Mouse (Mus musculus): ENCODE data around the gene Fbxo6. TPM values are rescaled to one million over a fixed set of nuclear protein-coding genes. Genes with fewer than 3 reads are reported as not detected.
"Not testable (repeated sequence)": the region's sequence is repeated elsewhere in the genome, so short reads cannot be mapped to it uniquely, and the experiment has no call there.

Fbxo6 gene
- 10 to 100 TPM; 28.3 to 30.6 TPM for total RNA-seq (2021)
- long read RNA-seq, experiment 1, transcript Fbxo6-202 (6 exons, 1,163 nt): minor isoform, 5 of 60 reads
- long read RNA-seq, experiment 1, transcript Fbxo6-206 (6 exons, 811 nt): major isoform, 25 of 60 reads
- long read RNA-seq, experiment 1, transcript Fbxo6-201 (6 exons, 1,346 nt): minor isoform, 24 of 60 reads
- long read RNA-seq, experiment 1, partial matches to known transcripts: 1 of 60 reads
- long read RNA-seq, experiment 1, other reads (novel, unspliced or antisense): 0 of 60 reads
- long read RNA-seq, experiment 2, transcript Fbxo6-201 (6 exons, 1,346 nt): minor isoform, 12 of 41 reads
- long read RNA-seq, experiment 2, transcript Fbxo6-206 (6 exons, 811 nt): major isoform, 17 of 41 reads
- long read RNA-seq, experiment 2, partial matches to known transcripts: 0 of 41 reads
- long read RNA-seq, experiment 2, other reads (novel, unspliced or antisense): 3 of 41 reads

DNA sequence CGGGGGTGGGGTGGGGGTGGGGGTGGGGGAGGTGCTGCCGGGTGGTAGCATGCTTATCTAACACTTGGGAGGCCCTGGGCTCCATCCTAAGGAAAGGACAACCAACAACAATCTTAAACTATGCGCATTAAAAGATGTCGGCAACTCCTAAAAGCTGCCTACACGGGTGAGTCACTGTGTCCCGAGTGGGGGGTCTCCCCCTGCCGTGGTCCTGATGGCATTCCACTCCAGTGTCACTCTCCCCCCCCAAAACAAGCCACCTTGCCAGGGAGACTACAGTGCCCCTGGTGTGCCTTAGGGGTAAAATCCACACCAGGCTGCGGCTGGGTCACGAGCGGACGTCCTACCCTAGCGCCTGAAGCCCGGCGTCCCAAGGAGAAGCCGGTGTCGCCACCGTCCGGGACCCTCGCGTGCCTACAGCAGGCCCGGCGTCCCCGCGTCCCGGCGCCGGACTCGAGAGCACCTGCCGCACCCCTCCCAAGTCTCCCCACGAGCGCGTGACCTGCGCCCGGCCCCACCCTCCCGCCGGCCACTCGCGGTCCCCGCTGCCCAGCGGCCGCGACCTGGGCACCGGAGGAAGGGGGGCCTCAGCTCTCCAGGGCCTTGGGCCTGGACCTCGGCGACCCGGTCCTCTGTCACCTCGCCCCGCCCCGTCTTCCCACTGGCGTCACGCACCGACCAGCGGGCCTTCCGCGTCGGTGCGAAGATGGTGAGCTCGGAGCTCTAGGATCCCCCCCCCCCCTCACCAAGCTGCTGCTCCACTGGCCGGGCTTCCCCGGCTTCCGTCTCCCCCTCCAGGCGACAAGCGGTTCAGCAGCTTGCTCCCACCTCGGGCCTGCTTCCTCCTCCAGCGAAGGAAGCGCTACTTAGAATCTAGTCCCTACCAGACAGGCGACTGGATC lies at the start of gene Fbxo6:
Fbxo6 (minus strand) TSS at position 874 of the 902 bp plus-strand sequence.
- intact Hi-C loops (cut with DNase I): loop anchor here (2.0 kb wide), 2 partner anchors 13 to 37 kb away; no protein-coding TSS in a partner anchor

GRCm38 (mm10) chr4:148198721-148199120 lies 46.8 kb upstream of the Fbxo6 start:
- intact Hi-C loops (cut with DNase I): no loop called here
- DNase-seq: no peak

More for the DNA sequence above, at the start of gene Fbxo6:
- peak; percentile 91 for DNase-seq

DNA sequence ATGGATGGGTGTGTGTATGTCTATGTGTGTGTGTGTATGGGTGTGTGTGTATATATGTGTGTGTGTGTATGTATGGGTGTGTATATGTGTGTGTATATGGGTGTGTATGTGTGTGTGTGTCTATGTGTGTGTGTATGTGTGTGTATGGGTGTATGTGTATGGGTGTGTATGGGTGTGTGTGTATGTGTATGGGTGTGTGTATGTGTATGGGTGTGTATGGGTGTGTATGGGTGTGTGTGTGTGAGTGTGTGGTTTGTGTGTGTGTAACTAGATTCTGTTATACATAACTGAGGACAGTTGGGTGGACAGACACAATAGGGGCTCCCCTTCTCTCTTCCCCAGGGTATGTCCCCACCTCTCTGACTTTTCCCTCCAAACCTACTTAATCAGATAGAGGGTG lies 42.5 kb upstream of the Fbxo6 start:
- DNase-seq: no peak
- intact Hi-C loops (cut with DNase I): no loop called here

DNA sequence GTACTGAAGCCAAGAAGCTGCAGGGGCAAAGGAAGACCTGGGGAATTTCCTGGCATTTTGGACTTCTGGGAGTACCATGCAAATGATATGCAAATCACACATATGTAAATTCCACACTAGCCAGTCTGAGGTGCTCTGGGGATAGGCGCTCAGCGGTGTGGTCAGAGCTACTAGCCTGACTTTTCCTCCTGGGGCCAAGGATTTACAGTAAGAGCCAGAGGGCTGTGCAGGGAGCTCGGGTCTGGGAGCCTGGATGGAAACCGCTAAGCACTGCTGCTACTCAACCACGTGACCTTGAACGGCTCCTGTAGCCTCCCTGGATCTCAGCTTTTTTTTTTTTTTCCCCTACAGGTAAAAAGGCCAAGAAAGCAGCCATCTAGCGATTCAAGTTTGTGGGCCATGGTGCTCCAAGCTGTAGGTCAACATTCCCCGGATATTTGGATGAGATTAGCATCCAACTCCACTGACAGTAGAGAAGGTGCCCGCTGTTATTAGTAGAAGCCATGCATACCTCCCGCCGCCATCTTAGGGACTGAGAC lies 40.8 kb upstream of the Fbxo6 start:
- intact Hi-C loops (cut with DNase I): no loop called here
- DNase-seq: no peak

DNA sequence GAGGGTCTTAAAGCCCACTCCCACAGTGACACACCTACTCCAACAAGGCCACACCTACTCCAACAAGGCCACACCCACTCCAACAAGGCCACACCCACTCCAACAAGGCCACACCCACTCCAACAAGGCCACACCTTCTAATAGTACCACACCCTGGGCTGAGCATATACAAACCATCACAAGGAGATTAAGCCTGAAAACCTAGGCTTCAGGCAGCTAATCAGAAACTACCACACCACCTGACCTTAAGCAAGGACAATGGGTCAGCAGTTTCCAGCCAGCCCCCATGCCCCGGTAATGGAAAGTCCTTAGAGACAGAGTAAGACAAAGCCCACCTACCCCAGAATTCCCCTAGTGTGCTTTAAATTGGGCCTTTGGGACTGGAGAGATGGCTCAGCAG lies 36.8 kb upstream of the Fbxo6 start:
- DNase-seq; intact Hi-C loops (cut with DNase I): not testable (repeated sequence)

DNA sequence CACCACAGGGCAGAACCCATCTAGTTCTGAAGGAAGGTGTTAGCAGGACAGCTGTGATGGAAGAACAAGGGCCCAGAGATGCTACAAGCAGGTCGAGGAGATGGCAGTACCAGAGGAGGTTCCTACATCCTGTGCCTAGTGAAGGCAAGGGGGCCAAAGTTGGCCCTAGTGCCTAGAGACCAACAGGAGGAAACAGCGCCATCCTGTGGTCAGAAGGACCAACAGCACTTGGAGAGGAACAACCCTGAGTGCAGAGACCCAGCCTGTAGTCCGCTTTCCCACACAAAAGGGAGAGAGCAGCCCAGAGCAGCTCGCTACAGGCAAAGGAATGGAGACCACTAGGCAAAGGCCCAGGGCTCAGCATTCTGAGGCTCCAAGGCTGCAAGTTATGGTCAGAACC lies 33.9 kb upstream of the Fbxo6 start:
- no peak for DNase-seq
- intact Hi-C loops (cut with DNase I): no loop called here

DNA sequence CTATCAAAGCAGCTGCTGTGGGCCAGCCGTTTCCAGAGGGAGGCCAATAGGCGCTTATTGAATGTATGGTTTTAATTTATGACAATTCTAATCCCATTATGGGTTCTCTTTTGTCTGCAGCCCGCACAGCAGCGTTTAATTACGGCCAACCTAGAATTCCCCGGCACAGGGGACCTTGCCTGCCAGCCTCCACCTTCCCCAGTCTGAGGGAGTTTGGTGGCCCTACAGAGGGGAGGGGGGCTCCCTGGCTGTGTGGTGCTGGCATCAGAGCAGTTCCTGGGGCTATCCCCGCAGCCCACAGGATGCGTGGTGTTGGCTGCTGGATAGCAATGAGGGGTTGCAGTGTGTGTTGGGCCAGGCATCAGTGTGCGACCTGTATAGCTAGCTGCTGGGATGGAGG lies 32.6 kb upstream of the Fbxo6 start:
- intact Hi-C loops (cut with DNase I): no loop called here
- DNase-seq: no peak

- no peak for DNase-seq
- intact Hi-C loops (cut with DNase I): no loop called here
These were observed 30.4 kb upstream of the Fbxo6 start for GRCm38 (mm10) chr4:148182363-148182762.

- no peak for DNase-seq
- intact Hi-C loops (cut with DNase I): no loop called here
These were observed 29.5 kb upstream of the Fbxo6 start for GRCm38 (mm10) chr4:148181483-148181882.

DNA sequence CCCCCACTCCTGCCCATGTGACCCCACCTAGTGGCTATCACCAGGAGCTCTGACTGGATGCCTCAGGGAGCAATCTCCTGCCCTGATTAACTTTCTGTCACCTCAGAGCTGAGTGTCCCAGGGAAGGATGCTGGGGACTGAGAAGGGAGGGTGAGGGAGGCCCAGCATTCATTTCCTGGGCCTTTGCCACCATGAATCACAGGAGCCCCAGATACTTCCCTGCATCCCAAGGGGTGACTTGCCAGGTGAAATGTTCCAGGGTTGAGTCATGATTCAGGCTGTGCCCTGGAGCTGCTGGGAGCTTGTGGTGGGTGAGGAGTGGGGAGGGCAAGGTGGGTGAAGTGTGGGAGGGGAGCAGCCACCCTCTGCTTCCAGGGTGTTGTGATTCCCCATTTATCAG lies 25.8 kb upstream of the Fbxo6 start:
- intact Hi-C loops (cut with DNase I): no loop called here

GRCm38 (mm10) chr4:148176603-148177002 lies 24.7 kb upstream of the Fbxo6 start:
- intact Hi-C loops (cut with DNase I); DNase-seq: not testable (repeated sequence)

More for the DNA sequence above, 25.8 kb upstream of the Fbxo6 start:
- no peak for DNase-seq

GRCm38 (mm10) chr4:148174495-148174862 lies 22.5 kb upstream of the Fbxo6 start:
- intact Hi-C loops (cut with DNase I): no loop called here
- no peak for DNase-seq

- intact Hi-C loops (cut with DNase I): no loop called here
- DNase-seq: no peak
These were observed 22.0 kb upstream of the Fbxo6 start for GRCm38 (mm10) chr4:148173811-148174494.

GRCm38 (mm10) chr4:148171261-148171660 lies 19.3 kb upstream of the Fbxo6 start:
- intact Hi-C loops (cut with DNase I): no loop called here
- no peak for DNase-seq

GRCm38 (mm10) chr4:148170842-148171241 lies 18.9 kb upstream of the Fbxo6 start:
- DNase-seq: peak; percentile 52 to 71
- intact Hi-C loops (cut with DNase I): loop anchor here (1.0 kb wide), 1 partner anchor 258 kb away; no protein-coding TSS in a partner anchor

- intact Hi-C loops (cut with DNase I): loop anchor here (5.0 kb wide), 1 partner anchor 438 kb away; no protein-coding TSS in a partner anchor
- DNase-seq: no peak
These were observed 17.6 kb upstream of the Fbxo6 start for GRCm38 (mm10) chr4:148169586-148169985.

- peak; percentile 67 to 75 for DNase-seq
These were observed 16.3 kb upstream of the Fbxo6 start for GRCm38 (mm10) chr4:148168287-148168686.

DNA sequence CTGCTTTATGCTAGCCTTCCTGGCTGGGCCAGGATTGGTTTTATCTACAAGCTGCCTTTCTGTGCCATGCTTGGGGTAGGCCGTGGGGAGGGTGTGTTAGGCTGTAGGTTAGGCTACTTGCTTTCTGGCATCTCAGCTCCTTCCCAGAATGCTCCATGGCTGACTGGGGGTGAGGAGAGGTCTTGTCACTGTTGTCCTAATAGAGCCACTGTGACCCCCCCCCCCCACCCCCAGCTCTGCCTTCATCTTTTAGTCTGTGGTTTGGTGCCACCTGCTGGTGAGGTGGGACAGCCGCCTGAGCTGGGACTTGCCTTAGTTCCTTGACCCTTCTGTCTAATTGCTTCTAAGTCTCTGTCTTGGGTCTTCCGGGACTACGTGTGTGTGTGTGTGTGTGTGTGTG lies 15.0 kb upstream of the Fbxo6 start:
- peak; percentile 72 to 82 for DNase-seq
- intact Hi-C loops (cut with DNase I): loop anchor here (1.0 to 5.0 kb wide), 2 partner anchors 53 to 440 kb away; no protein-coding TSS in a partner anchor

More at GRCm38 (mm10) chr4:148168287-148168686, 16.3 kb upstream of the Fbxo6 start:
- intact Hi-C loops (cut with DNase I): loop anchor here (5.0 kb wide), 1 partner anchor 439 kb away; no protein-coding TSS in a partner anchor

GRCm38 (mm10) chr4:148166431-148166830 lies 14.5 kb upstream of the Fbxo6 start:
- DNase-seq: no peak
- intact Hi-C loops (cut with DNase I): loop anchor here (5.0 kb wide), 1 partner anchor 441 kb away; no protein-coding TSS in a partner anchor

DNA sequence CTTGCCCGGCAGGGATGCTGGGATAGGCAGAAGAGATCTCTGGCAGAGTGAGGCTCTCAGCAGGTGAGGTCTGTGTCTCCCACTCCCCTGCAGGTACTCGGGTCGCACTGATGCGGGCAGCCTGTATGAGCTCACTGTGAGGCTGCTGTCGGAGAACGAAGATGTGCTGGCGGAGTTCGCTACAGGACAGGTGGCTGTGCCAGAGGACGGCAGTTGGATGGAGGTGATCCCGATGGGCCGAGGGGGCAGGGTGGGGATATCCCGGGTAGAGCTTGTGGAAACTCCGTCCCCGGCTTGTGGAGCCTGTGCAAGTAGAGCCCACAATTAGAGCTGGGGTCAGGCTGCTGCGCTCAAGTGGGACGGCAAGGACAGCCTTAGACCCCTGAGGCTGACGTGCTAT lies 13.6 kb upstream of the Fbxo6 start:
- intact Hi-C loops (cut with DNase I): loop anchor here (5.0 kb wide), 1 partner anchor 442 kb away; no protein-coding TSS in a partner anchor
- DNase-seq: no peak
